Mouse (Mus musculus) cerebral cortex, adult 2 months (tissue): ENCODE results near the gene Trmt10b.

Source experiments
- WGBS: fragments of 180-500 bp; shearing (Covaris S2); methylation state at CpG from one replicate; pipeline ENCODE4 v1.1.7; 2018; 5-methylcytosine and 5-hydroxymethylcytosine counted together

Trmt10b gene

GRCm38 (mm10) chr4:45341669-45342249, 44.8 kb downstream of the Trmt10b start, which contains the start of gene Dcaf10:
Gene Dcaf10 (plus strand): TSS chr4:45342101.
- WGBS, result under 1% methylated on average over 42 of the region's 42 CpGs

GRCm38 (mm10) chr4:45342286-45343155, 45.6 kb downstream of the Trmt10b start, which contains the start of gene Exosc3:
Gene Exosc3 (minus strand): TSS chr4:45342732.
- WGBS, result under 1% methylated on average over 76 of the region's 76 CpGs

GRCm38 (mm10) chr4:45356653-45357052, 59.7 kb downstream of the Trmt10b start:
- 86% methylated on average over 3 of the region's 3 CpGs for WGBS
